Mouse (Mus musculus) monocyte, adult 2 months (primary cell): Measurements from ENCODE around the gene Ifnl3.
A peak's percentile ranks its signal among the peaks of the same experiment; 100 is the strongest.

Source experiments
- DNase-seq, 2 experiments: peaks; one replicate each; pipeline ENCODE4 v3.0.0; 2022; ENCODE audit warnings: low spot score in 2 of 2, low read depth in 1 of 2

Gene Ifnl3

DNA sequence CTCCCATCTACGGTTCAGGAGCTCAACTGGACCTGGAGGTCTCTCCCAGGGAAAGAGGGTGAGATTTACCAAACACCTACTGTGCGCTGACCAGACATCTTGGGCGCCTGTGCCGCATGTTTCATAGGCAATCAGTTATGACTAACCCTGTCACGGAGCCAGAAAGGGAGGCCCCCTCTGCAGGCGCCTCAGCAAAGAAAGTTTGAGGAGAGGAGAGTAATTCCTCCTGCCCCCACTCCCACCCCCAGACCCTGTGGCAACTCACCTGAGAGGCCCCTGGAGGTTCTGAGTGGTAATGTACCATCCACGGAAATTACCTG lies 23.2 kb downstream of the Ifnl3 start:
- no peak for DNase-seq

DNA sequence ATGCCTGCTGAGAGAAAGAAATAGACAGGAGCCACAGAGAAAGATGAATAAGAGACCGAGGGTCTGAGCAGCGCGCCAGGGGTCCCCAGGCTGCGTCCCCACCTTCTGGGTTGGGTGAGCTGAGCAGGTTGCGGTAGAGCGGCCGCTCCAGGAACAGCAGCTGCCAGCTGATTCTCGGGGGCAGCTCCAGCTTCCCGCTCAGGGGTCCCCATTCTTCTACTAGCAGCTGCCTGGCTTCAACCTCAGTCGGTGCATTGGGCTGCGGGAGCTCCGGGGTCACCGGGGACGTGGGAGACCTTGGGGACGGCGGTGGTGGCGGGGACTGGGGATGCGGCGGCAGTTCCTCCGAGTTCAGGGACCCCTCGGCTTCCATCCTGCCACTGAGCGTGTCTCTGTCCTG lies 24.0 kb downstream of the Ifnl3 start:
- DNase-seq: no peak

DNA sequence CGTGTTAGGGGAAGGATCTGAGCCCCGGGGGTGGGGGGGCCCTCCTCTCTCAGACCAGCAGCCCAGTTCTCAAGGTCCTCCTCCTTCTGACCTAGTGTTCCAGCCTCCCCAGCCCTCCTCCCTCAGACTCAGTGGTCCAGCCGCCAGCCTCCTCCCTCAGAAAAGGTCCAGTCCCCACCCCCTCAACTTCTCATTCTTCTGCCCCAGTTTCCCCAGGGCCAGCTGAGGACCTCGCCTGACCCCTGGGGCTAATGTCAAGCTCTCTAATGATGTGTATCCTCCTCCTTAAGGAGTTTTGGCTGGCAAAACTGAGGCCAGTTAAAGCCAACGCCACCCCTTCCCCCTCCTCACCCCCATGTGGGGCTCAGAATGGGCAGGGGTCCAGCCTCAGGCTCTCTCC lies 24.5 kb downstream of the Ifnl3 start, which contains the start of gene Nccrp1:
TSS of gene Nccrp1 (minus strand) at position 101 of the 400 bp plus-strand sequence.
- no peak for DNase-seq

DNA sequence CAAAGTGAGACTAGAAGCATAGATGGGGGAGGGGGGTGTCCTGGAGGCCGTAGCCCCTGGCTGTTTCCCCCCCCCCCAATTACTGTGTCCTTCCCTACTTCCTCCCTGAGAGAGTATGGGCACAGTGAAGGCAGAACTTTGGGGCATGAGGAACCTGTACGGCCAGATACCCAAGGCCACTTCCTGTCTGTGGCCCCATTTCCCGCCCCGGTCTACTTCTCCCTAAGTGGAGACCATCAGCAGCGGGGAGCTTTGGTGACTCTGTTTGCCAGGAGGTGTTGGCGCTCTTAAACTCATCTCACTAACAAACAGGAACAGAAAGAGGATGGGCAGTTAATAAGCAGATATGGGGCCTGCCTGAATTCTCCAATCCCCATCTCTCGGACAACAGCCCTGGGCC lies 25.0 kb downstream of the Ifnl3 start:
- DNase-seq: peak in 1 of 2 experiments; percentile 28

DNA sequence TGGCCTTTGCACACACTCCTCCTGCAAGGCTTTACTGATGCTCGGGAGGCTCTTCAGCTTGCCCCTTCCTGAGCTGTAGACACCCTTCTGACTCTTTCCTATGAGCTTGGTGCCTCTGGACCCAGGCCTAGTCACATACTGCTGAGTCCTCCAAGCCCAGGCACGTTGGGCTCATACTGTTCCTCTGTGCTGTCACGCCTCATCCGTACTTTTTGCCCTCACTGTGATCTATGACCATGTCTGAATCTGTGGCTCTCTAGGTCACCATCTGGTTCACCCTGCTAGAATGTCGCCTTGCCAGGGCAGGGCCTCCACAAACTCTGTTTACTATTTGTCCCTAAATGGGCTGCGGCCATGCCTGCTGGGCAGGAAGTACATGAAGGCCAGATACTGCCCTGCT lies 30.4 kb downstream of the Ifnl3 start:
- no peak for DNase-seq

DNA sequence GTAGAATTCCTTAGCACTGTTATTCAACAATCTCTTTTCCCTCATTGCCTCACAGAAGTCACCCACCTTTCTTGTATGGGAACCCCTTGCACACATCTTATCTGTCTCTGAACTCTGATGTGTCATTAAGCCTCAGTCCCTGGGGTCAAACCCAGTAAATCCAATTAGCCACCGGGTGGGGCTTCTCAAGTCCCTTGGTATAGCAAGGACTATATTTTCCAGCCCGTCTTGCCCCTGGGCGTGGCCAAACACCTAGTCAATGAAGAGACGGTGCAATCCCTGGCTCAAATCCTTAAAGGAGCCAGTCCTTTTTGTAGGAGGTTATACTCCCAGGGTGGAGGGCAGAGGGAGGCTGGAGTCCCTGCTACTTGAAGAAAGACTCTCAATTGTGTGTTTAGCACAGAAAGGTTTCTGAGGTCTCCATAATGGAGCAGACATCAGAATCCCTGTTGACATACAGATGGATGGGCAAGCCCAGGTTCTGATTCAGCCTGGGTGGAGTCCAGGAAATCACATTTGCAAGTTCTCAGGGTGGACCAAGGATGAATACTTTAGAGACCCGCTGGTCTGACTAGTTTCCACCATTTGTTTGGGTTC lies 33.4 kb downstream of the Ifnl3 start:
- no peak for DNase-seq

DNA sequence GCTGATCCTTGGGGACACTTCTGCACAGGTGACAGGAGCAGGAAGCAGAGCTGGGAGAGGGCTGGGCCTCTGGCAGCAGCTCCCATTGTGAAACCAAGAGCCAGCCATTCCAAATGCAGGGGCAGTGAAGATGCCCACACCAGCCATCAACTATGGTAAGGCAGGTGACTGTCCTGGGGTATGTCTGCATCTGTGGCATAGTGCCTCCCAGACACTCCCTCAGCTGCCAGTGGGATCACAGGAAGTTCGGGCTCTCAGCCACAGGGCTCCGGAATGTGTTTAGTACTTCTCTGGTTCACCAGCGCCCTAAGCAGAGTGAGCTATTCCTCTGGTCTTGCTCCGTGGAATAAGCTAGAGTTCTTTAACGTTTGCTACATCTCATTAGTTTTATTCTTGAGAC lies 34.4 kb downstream of the Ifnl3 start:
- no peak for DNase-seq

DNA sequence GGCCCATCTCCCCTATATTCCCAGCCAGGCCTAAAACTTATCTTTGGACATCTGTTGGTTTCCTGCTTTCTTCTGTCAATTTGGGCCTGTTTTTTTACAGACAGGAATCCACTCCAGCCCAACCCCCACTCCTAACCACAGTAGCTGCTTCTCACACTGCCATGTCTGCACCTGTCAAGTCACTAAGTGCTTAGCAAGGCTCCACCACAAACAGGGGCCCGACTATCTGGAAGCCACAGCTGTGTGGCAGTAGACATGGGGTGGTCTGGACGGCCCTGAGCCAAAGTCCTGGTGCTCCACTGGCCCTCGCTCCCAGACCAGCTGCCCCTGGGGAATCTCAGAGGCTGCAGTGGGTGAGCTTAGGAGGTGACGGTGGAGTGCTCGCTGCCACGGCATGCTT lies 35.1 kb downstream of the Ifnl3 start:
- no peak for DNase-seq

DNA sequence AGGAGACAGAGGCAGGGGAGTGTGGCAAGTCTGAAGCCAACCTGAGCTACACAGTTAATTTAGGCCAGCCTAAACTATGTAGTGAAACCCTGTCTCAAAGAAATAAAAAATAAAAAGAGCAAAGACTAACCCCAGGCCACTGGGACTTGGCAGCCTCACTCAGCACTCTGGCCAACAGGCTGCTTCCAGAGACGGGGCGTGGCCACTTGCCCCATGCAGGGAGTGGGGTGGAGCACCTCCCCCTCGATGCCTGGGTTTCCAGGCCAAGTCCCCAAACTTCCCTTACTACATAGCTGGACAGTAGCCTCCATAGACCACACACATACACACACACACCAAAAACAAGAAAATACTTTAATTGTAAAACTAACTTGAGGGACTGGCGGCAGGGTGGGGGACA lies 35.9 kb downstream of the Ifnl3 start:
- DNase-seq: no peak

DNA sequence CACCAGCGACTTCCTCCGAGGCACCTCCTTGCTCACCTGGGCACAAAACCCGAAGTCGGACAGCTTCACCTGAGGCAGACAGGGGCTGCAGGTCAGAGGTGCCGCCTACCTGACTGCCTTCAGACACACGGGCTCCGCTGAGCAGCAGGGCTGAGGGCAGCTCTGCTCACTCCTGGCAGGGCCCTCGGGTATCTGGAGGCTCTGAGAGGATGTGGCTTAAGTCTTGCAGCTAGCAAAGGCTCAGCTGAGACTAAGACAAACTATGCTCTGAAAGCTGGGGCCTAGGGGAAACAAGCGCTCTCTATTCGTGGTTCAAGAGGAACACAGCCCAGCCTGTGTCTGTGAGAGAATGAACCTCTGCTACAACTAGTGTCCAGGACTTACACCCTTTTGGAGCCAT lies 38.2 kb downstream of the Ifnl3 start:
- DNase-seq: no peak

DNA sequence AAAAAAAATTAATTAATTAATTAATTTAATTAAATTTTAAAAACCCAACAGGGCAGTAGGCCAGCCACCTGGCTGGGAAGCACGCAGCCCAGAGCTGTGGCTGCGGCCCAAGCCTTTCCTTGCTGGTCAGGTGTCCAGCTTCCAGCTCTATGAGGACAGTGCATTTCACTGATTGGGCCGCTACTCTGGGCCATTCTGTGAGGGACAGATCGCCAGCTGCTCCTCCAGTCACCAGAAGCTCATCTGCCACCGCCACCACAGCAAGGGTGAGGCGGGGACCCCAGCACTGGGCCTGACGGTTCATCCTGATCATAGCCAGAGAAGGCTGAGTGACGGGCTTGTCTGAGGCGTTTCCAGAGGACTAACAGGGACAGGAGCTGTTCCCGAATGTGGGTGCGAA lies 39.3 kb downstream of the Ifnl3 start:
- no peak for DNase-seq

DNA sequence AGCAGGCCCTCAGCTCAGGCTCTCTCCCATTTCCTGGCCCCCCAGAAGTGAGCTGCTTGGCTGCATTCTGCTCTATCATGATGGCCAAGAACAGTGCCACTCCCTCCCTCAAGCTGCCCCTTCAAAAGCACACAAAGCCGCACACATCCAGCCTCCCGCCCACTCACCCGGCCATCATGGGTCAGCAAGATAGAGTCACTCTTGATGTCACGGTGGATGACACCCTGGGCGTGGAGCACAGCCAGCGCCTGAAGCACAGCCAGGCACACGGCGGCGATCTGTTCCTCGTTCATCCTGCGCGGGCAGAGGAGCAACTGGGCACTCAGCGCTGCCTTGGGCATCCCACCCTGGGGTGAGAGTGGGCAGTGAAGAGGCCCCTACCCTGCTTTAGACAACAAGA lies 39.7 kb downstream of the Ifnl3 start:
- DNase-seq: no peak

DNA sequence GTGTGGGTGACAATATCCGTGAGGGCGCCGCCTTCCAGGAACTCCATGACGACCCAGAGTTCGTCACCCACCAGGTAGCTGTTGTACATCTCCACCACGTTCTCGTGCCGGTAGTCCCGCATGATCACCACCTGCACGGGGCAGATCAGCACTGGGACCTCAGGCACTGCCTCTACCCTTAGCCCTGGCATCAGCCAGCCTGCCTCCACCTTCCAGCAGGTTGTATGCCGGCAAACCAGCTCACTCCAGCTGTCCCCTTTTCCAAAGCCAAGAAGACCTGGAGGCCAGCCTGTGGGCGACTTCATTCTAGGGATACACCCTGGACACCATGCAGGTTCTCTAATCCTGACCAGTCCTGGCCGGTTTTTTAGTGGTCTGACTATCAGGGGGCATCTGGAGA lies 40.3 kb downstream of the Ifnl3 start:
- DNase-seq: no peak

DNA sequence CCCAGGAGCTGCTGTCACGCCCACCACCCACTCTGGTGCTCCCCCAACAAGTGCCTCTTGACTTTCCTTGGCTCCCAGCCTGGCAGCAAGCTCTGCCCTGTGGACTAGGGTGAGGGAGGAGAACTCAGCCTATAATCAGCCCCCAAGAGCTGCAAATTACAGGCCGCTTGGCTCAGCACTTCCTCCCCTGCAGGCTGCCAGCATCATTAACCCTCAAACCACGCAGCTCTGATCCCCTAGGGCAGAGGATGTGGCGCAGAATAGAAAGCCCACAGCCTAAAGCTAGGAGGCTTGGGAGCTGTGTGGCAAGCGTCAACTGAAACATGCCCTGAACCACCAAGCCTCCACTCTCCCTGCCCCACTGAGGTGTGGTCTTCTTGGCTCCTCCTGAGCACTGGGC lies 42.8 kb downstream of the Ifnl3 start:
- DNase-seq: no peak

DNA sequence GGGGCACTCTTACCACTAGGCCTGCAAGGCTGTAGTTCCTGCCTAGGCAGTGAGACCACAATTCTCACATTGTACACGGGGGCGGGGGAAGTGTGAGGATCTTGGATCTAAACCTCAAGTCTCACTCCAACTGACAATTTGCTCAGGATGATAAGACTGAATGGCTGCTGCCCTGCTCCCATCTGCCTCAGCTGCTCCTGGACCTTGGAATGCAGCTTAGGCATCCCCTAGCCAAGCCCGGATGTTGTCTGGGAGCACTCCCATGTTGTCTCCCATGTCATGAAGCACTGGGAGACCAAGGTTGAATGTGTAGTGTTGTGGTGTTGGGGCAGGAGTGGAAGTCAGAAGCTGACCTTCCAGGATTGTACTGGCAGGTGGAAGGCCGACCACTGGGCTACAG lies 44.9 kb downstream of the Ifnl3 start:
- no peak for DNase-seq

DNA sequence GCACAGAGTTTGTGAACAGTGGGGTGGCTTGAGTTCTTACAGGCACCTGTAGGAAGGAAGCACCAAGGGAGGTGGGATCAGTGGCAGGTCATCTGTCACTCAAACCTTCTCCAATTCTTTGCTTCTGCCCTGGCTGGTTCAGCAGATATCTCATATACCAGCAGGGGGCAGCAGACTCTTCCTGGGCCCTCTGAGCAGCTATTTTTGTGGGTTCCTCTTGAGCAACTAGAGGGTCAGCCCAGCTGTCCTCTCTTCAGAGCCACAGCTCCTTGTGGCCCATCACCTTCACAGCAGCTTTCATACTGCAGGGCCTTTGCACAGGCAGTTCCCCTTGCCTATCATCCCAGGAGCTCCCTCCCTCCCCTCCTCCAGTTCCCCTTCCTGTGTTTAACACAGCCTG lies 45.6 kb downstream of the Ifnl3 start:
- DNase-seq: peak; percentile 45 to 48

DNA sequence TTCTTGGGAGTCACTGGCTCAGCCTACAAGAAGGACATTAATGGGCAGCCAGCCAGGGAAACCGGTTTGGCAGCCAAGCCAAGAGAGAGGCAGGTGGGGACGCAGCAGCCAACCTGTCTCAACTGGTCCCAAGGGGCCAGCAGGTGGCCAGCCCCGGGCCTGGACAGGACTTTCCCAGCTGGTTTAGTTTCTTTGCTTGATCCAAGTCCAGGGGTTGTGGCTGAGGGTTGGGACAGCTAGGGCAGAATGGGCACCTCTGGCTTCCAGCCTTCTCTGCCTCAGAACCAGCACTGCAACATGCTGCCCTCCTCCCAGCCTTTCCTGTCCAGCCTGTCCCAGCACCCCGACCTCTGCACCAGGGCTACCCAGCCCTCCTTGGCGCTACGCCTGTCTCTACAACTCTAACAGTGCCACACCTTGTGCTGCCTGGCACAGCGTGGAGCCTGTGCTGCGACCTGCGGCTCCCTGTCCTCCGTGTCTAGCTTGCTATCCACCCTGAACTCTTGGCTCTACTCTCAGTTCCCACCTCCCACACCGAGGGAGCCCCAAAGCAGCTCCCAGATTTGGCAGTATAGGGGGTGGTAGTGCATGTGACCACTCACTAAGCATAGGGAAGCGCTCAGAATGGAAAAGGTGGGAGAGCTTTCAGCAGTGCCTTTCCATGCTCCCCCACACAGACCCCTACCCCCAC lies 47.8 kb downstream of the Ifnl3 start:
- no peak for DNase-seq

DNA sequence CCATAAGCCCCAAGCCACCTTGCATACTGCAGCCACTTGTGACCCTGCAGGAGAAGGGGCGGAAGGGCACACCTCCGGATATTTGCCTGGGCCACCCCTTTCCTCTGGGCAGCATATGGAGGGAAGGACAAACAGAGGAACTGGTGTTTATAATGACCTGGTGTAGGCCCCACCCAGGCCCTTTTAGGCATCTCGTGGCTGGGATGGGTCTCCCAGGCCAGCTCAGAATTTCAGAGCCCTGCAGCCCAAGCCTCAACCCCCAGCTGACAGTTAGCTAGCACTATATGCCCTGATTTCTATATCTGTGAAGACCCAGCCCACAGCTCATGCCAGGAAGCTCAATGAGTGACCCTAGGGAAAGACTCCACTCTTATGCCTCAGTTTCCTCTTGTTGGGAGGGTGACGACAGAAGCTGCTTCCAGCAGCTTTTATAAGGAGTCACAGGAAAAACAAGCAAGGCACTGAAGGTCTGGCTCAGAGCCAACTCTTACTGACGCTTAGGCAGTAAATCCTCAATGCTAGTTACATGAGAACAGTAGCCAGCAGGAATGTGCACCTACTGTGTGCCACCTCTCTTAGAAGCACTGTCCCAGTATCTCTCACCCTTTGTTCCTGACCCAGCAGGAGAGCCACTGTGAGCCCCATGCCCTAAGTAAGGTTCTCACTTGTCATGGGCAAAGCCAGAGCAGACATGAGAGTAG lies 48.5 kb downstream of the Ifnl3 start:
- DNase-seq: no peak

DNA sequence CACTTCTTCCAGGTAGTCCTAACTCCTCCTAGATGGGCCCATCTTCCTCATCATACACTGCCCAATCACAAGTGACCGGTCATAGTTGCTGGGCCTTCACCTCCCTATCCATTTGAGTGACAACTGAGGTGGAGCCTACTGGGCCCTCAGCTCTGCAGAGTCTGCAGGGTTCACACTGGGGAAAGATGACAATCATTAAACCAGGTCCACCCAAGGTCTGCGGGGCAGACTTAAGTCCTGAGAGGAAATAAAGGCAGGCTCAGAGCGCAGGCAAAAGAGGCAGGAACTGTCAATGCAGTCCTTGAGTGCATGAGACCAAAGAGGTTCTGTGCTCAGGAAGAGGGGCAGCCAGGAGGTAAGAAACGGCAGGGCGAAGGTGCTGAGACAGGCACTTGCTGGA lies 50.1 kb downstream of the Ifnl3 start:
- no peak for DNase-seq

DNA sequence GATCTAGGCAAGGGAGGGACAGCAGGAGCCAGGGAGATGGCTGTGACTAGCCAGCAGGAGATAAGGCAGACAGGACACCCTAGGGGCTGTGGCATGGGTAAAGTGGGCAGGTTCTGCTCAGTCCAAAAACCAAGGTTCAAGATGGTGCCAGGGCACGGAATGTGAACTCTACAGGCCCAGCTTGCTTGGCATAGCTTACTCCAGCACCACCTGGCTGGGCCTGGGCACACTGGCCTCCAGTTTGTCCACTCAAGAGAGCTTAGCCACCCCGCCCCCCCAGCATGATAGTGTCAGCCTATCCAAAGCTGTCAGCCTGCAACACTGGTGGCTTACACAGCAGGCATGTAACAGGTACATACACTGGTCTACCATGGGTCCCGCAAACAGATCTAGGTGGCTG lies 50.6 kb downstream of the Ifnl3 start:
- DNase-seq: no peak
